Mouse (Mus musculus) c-Kit-negative CD71-positive TER-119-positive erythroid progenitor cells, embryonic 14.5 days (primary cell): ENCODE results near the gene Tas2r134.

Experiments used
- DNase-seq: peaks from one replicate; pipeline ENCODE4 v3.0.0-alpha.2; 2013; ENCODE audit warnings: low read depth, low spot score

Gene Tas2r134

DNA sequence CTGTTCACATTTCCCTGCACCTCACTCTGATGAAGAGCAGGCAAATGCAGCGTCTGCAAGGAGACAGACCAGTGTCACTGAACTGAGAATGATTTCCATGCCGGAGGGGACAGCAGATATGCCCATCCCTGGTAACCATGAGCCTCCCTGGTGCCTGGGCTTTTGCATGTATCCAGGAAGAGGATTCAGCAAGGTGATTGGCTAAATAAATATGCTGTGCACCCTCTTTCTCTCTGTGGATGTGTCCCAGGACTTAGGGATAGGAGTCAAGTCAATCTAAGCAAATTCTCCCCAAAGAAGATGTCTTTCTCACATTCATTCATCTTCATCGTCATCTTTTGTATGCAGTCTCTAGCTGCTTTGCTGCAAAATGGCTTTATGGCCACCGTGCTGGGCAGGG, at the start of gene Tas2r134:
TSS of gene Tas2r134 (plus strand) at position 301 of the 400 bp plus-strand sequence.
- no peak for DNase-seq

DNA sequence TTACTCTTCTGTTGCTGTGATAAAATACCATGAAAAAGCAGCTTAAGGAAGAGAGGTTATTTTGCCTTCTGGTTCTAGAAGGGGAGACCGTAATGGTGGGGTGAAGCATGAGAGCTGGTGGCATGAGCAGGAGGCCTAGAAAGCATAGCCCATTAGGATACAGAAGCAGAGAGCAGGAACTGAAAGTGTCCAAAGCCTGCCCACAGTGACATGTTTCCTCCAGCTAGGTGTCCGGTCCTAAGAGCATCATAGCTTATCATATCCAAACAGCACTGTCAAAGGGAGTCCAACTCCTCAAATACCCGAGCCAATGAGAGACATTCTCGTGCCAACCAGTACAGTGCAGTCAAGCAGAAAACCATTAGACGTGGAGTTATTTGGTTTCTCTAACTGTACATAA, 47.5 kb upstream of the Tas2r134 start:
- no peak for DNase-seq

- DNase-seq, result no peak
Measured at GRCm38 (mm10) chr2:51584050-51585046, 43.0 kb upstream of the Tas2r134 start.

- DNase-seq, result no peak
Measured at GRCm38 (mm10) chr2:51588336-51588735, 39.0 kb upstream of the Tas2r134 start.

- DNase-seq, result no peak
Measured at GRCm38 (mm10) chr2:51588895-51589294, 38.4 kb upstream of the Tas2r134 start.

DNA sequence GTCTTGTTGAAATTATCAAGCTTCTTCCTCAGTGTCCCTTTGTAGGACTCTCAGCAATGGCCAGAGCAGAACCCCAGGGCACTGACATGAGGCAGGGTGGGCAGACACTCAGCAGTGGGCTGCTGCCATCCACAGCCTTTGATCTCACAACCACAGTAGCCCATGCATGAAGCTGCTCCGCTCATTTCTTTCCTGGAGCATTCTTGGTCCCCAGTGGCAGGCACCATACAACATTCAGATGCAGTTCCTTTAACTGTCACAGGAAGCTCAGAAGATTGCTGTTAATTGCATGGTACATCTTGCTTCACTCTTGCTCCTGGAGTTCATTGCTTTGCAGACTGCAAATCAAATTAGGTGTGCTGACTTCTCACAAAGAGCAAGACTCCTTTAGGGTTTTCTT, 37.7 kb upstream of the Tas2r134 start:
- DNase-seq, result no peak

DNA sequence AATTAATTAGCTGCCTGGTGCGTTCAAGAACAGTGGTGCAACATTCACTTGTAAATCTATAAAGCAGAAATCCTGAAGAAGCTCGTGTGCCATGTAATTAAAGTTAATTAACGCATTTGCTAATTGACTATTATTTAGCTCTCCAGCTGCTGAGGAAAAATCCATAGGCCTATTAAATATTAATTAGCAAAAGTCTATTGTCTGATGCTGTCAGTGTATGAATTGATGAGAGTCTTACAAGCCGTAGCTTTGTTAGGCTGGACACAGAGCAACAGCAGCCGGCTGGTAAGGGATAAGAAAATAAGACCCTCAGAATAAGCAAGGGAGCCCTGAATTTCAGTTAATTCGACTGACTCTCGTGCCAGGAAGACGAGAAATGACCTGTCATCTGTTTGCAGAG, 37.0 kb upstream of the Tas2r134 start:
- DNase-seq, result no peak

DNA sequence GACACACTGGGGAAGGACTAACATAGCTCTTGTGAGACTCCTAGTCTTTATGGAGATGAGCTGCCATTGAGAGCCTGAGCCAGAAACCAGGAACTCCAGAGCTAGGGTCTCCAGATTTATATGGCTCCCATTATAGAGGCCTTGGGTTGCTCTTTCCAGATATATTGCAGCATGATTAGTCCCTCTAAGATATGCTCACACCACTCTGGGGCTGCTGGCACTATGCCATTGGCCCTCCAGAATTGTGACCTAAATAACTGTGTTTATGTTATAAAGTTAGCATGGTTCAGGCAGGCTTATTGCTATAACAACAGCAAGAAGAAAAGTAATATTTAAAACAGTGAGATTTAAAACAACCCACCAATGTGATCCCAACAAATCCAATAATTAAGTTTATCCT, 35.2 kb upstream of the Tas2r134 start:
- DNase-seq, result no peak

DNA sequence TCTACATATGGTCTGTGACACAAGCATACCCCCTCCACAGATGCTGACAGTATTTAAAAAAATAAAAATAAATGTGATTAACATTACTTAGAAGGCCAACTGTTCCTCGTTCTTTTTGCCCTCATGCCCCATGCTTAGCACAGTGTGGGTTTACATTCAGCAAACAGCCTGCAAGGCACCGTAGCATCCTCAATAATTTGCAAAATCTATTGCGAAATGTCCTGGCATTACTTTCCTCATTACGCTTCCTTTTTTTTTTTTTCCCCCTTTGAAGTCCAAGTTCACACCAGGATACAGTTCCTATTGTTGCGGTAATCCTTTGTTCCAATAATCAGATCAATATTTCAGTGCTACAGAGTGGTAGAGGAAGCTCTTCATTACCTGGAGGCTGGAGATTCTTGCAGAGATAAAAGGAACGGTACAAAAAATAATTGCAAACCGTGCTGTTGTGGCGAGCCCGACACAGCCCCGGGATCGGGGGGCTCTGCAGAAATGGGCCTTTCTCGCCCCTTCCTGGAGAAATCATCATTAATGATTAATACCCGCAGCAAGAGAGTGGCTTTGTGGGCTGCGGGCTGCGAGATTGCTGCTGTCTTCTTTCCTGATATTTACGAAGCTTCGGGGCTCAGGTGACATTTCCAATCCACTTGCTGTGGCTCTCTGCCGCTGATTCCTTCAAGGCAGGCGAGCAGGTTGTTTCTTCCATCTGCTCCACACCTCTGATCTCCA, 27.7 kb upstream of the Tas2r134 start:
- no peak for DNase-seq

GRCm38 (mm10) chr2:51600202-51600487, 27.2 kb upstream of the Tas2r134 start:
- DNase-seq, result no peak

DNA sequence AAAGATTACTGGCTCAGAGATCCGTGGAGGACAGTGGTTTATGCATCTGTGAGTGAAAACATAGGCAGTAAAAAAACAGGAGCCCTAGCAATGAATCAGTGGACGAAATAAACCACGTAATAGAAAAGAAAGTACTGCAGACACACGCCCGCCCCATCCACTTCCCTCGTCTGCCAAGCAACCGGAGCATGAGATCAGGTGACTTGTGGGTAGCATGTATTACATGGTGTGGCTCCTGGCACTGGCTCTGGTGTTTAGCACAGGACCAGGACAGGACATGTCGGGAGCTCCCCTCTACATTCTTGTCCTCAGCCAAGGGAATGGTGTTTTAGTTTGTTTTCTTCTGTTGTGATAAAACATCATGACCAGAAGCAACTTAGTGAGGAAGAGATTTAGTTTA, 26.4 kb upstream of the Tas2r134 start:
- DNase-seq, result no peak

GRCm38 (mm10) chr2:51610305-51610704, 17.0 kb upstream of the Tas2r134 start:
- no peak for DNase-seq

GRCm38 (mm10) chr2:51610897-51611296, 16.4 kb upstream of the Tas2r134 start:
- no peak for DNase-seq

DNA sequence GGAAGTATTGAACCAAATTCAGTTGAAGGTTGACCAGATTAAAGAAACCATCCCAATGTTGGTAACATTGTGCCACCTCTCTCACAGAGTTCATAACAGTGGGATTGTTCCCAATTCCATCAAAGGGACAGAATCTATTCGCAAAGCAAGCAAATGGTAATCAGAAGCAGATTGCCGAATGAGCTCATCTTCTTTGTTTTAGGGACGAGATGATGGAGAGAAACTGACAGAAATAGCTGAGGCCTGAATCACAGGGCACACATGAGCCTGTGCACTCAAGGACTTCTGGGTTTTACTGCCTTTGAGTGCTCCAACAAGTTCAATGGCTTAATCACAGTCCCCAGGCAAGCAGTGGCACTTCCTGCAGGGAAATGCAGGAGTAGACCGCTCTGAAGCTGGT, 13.6 kb upstream of the Tas2r134 start:
- DNase-seq, result no peak

- DNase-seq, result no peak
Measured at GRCm38 (mm10) chr2:51621931-51622330, 5.4 kb upstream of the Tas2r134 start.

DNA sequence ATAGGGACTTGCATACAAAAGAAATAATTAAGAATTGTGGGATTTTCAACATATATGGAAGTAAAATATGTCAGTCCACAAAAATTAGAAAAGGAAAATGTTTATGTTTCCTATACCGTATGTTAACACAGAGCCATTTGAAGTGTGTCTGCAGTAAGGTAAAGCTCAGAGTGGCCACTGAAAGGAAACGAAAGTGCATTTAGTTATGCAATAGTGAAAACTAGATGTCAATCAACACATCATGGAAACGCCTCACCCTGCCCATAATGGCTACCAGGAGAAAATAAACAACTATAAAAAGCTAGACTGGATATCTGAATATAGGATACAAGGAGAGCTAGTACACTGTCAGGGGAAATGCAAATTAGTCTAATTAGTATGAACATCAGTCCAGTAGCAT, 1.3 kb upstream of the Tas2r134 start:
- no peak for DNase-seq

DNA sequence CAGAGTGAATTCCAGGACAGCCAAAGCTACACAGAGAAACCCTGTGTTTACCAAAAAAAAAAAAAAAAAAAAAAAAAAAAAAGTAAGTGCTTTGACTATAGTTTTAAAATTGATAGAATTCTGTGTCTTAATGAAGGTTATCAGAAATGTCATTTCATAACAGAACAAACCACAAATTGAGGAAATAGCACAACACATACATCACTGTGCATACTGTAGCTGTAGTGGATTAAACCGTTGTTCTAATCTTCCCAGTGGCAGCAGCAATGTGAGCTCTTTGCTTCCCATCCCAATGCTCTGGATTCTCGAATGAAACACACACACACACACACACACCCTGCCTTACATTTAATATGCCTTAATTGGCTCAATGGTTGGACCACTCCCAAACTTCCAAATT, 4.1 kb downstream of the Tas2r134 start:
- no peak for DNase-seq

DNA sequence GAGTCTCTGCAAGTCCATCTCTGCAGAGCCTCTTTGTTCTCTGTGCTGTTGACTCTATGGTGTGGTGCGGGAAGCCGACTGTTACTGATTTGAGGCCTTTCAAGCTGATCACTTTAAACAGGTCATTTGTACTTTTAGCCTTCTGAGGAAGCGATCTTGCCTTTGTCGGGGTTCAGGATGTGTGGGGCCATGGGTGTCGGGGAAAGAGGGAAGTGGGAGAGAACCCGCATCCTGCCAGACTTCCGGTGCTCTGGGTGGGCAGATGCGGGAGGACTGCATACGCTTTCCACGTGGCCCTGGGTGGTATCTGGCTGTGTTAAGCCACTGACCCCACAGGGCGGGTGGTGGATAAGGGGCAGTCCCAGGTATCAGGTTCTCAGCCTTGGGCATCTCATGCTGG, 10.4 kb downstream of the Tas2r134 start:
- no peak for DNase-seq

DNA sequence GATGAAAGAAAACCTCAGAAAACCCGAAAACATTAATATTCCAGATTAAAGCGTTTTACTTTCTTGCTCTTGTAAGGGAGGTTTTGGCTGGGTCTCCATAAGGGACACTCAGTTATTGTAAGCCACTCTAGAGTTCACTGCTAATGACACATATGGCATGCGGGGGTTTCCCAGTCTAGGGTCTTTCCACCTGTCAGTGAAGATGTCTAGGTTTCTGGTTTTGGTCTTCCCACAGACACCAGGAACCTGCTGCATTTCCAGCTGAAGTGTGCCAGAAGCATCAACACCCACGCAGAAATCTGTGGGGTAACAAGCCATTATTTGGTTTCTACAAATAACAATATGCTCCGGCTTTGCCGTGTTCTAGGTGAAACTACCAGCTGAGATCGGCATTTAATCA, 14.3 kb downstream of the Tas2r134 start:
- no peak for DNase-seq

- no peak for DNase-seq
Measured at GRCm38 (mm10) chr2:51643244-51644139, 16.2 kb downstream of the Tas2r134 start.

DNA sequence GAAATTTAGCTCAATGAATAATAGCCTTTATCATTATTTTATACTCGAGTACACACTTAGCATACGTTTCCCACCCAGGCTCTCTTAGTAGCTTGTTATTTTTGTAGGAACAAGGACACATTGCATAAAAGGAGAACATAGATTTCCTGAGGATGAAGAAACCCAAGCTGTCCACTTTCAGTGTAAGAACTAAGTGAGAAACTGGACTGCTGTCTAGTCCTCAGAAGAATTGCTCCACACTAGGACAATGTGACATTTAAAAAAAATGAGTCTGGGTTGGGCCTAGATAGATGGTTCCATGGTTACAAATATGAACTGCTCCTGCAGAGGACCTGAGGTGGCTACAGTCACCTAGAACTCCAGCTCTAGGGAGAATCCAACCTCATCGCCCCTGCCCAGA, 20.7 kb downstream of the Tas2r134 start:
- no peak for DNase-seq

- DNase-seq, result no peak
Measured at GRCm38 (mm10) chr2:51649887-51650286, 22.6 kb downstream of the Tas2r134 start.
